Mouse (Mus musculus) heart, embryonic 12.5 days (tissue): Measurements from ENCODE around the gene Camk2n1. TPM values are rescaled to one million over a fixed set of nuclear protein-coding genes. Genes with fewer than 3 reads are reported as not detected.
"Not testable (repeated sequence)": the region's sequence is repeated elsewhere in the genome, so short reads cannot be mapped to it uniquely, and the experiment has no call there.

Experiments used
- ATAC-seq: fragments of 200-750 bp; cut with Nextera tagmentation; 2 replicates; pipeline ENCODE4 v1.8.0; 2017; ENCODE audit warnings: moderate TSS enrichment, moderate library complexity; ENCODE audit not compliant: insufficient number of reproducible peaks, low FRiP score
- H3K27ac ChIP-seq: fragments of 300-500 bp; sonication (generic); 2 replicates; pipeline ENCODE4 v1.5.1; 2016; ENCODE audit warnings: mild to moderate bottlenecking, moderate library complexity; ENCODE audit not compliant: poor library complexity, severe bottlenecking
- H3K27me3 ChIP-seq: fragments of 300-500 bp; sonication (generic); replicated peaks from 2 replicates; pipeline ENCODE4 v1.6.1; 2016; ENCODE audit warnings: mild to moderate bottlenecking, moderate library complexity
- H3K36me3 ChIP-seq: fragments of 300-500 bp; sonication (generic); 2 replicates; pipeline ENCODE4 v1.6.1; 2016; ENCODE audit warnings: mild to moderate bottlenecking, moderate library complexity
- H3K4me1 ChIP-seq: fragments of 300-500 bp; sonication (generic); replicated peaks from 2 replicates; pipeline ENCODE4 v1.6.1; 2016; ENCODE audit warnings: mild to moderate bottlenecking
- H3K4me2 ChIP-seq: fragments of 300-500 bp; sonication (generic); 2 replicates; pipeline ENCODE4 v1.6.1; 2016; ENCODE audit warnings: mild to moderate bottlenecking, moderate library complexity
- H3K4me3 ChIP-seq: fragments of 300-500 bp; sonication (generic); 2 replicates; pipeline ENCODE4 v1.5.1; 2016; ENCODE audit warnings: mild to moderate bottlenecking
- H3K9ac ChIP-seq: fragments of 300-500 bp; sonication (generic); 2 replicates; pipeline ENCODE4 v1.6.1; 2016; ENCODE audit warnings: mild to moderate bottlenecking, moderate library complexity
- H3K9me3 ChIP-seq: fragments of 300-500 bp; sonication (generic); replicated peaks from 2 replicates; pipeline ENCODE4 v1.6.1; 2016; ENCODE audit warnings: mild to moderate bottlenecking, moderate library complexity
- WGBS: fragments of 180-500 bp; shearing (Covaris S2); methylation state at CpG from one replicate; pipeline ENCODE4 v1.1.7; 2016; 5-methylcytosine and 5-hydroxymethylcytosine counted together
- polyA plus RNA-seq: library from polyadenylated mRNA; unstranded; fragments of >200 nt; fragmentation: Nextera tagmentation; extraction: Ambion mirVana; gene quantifications from 2 replicates; pipeline ENCODE4 v1.2.1, GENCODE M21; 2016

Gene Camk2n1
- polyA plus RNA-seq, 1 experiment from 2014 or later, result 1.4 TPM

DNA sequence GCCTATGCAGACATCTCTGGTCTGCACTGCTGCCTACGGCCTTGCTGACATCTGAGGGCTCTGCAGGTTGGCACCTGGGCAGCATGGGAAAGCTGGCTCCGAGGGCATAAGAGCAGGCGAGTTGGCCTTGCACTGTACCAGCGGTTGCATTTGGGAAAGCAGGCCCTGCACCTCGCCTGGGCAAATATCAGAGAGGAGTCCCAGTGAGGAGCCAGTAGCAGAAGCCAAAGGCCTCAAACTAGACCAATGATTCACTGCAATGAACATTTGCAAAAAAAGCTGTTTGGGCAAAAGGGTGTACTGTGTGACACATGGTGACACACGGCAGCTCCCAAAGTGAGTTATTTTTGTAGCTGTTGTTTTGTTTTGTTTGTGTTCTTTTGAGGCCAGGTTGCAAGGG is 29.1 kb upstream of the Camk2n1 start:
- 73% methylated on average over 6 of the region's 6 CpGs for WGBS
- ATAC-seq, result no peak
- Histone ChIP-seq H3K4me1 (no peaks in the 10 kb centered on the region), H3K4me3 (no peak overlapping the region), H3K36me3 (no peaks in the 10 kb centered on the region), H3K27me3 (peaks cover 37% of the 10 kb centered on the region), H3K9ac (no peak overlapping the region), H3K4me2 (no peak overlapping the region), H3K9me3 (0 out of 2 replicates have a peak, but pooled peaks cover 10% of the 10 kb centered on the region), H3K27ac (no peak overlapping the region)

DNA sequence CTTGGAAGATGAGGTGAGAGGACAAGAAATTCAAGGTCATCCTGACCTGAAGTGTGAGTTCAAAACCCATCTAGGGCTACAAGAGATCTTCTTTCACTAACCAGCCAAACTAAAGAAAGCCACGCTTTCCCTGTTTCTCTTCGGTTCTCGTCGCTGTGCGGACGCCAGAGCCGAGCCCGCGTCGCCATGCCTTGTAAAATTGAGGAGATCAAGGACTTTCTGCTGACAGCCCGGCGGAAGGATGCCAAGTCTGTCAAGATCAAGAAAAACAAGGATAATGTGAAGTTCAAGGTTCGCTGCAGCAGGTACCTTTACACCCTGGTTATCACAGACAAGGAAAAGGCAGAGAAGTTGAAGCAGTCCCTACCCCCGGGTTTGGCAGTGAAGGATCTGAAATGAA is 28.5 kb upstream of the Camk2n1 start:
- H3K27ac ChIP-seq, H3K4me3 ChIP-seq, H3K9me3 ChIP-seq, H3K4me1 ChIP-seq, H3K36me3 ChIP-seq, H3K4me2 ChIP-seq, H3K9ac ChIP-seq, ATAC-seq: not testable (repeated sequence)
- 85% methylated on average over 14 of the region's 14 CpGs for WGBS
- H3K27me3 ChIP-seq, result peaks cover 31% of the 10 kb centered on the region

DNA sequence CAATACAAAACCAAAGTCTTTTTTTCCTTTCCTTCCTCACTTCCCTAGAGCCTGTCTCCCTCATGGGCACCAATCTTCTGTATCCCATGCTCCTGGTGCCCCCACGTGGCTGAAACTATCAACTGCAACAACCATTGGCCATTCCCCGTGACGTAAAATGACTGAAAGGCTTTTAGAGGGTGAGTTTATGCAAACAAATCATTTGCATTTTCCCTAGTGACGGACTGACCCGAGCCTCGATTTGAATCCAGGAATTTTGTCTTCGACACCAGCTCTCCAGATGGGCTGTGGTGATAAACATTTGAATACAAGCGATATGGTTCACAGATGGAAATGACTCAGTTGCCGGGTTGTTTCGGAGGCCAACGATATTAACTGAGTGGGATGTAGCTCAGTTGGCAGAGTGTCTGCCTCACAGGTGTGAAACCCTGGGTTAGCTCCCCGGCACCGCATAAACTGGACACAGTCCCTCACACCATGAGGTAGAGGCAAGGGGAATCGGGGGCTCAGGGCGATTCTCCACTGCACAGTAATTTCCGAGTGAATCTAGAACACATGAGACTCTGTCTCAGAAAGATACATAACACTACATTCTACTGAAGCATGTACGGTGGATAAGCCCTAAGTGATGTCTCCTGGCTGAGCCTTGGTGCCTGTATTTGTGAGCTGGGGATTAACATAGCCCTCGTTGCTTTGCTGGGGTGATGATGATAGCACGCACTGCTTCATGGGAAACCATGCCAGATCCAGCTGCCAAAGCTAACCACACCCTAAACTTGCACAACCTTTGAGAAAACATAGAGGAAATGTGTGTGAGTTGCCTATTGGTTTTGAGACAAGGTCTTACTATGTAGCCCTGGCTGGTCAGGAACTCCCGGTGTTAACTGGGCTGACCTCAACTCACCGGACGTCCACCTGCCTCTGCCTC is 27.1 kb upstream of the Camk2n1 start:
- 37% methylated on average over 22 of the region's 22 CpGs for WGBS
- Histone ChIP-seq H3K4me2 (0 out of 2 replicates have a peak overlapping the region, but pooled peaks have one; percentile 20), H3K9ac (no peak overlapping the region), H3K27me3 (peaks cover 20% of the 10 kb centered on the region), H3K4me1 (no peaks in the 10 kb centered on the region), H3K4me3 (no peak overlapping the region), H3K36me3 (no peaks in the 10 kb centered on the region), H3K27ac (no peak overlapping the region), H3K9me3 (0 out of 2 replicates have a peak, but pooled peaks cover 10% of the 10 kb centered on the region)
- no peak for ATAC-seq

GRCm38 (mm10) chr4:138429778-138430177 is 24.3 kb upstream of the Camk2n1 start:
- H3K27ac ChIP-seq, result no peak overlapping the region
- H3K9me3 ChIP-seq, result no peaks in the 10 kb centered on the region
- WGBS, result 40% methylated on average over 3 of the region's 3 CpGs
- H3K4me2 ChIP-seq, result no peak overlapping the region
- no peaks in the 10 kb centered on the region for H3K4me1 ChIP-seq
- no peak for ATAC-seq
- no peak overlapping the region for H3K4me3 ChIP-seq
- no peaks in the 10 kb centered on the region for H3K36me3 ChIP-seq
- H3K27me3 ChIP-seq, result peaks cover 21% of the 10 kb centered on the region
- no peak overlapping the region for H3K9ac ChIP-seq

- Histone ChIP-seq H3K9me3 (no peaks in the 10 kb centered on the region), H3K36me3 (peaks cover 6% of the 10 kb centered on the region), H3K9ac (no peak overlapping the region), H3K4me2 (no peak overlapping the region), H3K4me3 (no peak overlapping the region), H3K27ac (no peak overlapping the region), H3K27me3 (peaks cover 21% of the 10 kb centered on the region), H3K4me1 (peaks cover 11% of the 10 kb centered on the region)
- WGBS, result 44% methylated on average over 8 of the region's 8 CpGs
- ATAC-seq, result no peak
Observed at GRCm38 (mm10) chr4:138431340-138431739, 22.8 kb upstream of the Camk2n1 start.

- H3K27me3 ChIP-seq, result peaks cover 5% of the 10 kb centered on the region; the same call in 1 of the 2 replicates
- H3K9me3 ChIP-seq, result no peaks in the 10 kb centered on the region
- H3K9ac ChIP-seq, result peak within 1 kb of the TSS; percentile 85
- 0 out of 2 replicates have a peak within 1 kb of the TSS, but pooled peaks have one; percentile 15 for H3K27ac ChIP-seq
- ATAC-seq, result peak; percentile 94
- H3K4me1 ChIP-seq, result peaks cover 11% of the 10 kb centered on the region
- WGBS, result 1% methylated on average over 64 of the region's 64 CpGs
- H3K4me2 ChIP-seq, result peak within 1 kb of the TSS; percentile 87
- H3K36me3 ChIP-seq, result peaks cover 39% of the 10 kb centered on the region
- H3K4me3 ChIP-seq, result peak within 1 kb of the TSS; percentile 88
Observed at GRCm38 (mm10) chr4:138434347-138435316, 19.5 kb upstream of the Camk2n1 start, which contains the start of gene Mul1. TSS of gene Mul1 (plus strand) at chr4:138434671.

DNA sequence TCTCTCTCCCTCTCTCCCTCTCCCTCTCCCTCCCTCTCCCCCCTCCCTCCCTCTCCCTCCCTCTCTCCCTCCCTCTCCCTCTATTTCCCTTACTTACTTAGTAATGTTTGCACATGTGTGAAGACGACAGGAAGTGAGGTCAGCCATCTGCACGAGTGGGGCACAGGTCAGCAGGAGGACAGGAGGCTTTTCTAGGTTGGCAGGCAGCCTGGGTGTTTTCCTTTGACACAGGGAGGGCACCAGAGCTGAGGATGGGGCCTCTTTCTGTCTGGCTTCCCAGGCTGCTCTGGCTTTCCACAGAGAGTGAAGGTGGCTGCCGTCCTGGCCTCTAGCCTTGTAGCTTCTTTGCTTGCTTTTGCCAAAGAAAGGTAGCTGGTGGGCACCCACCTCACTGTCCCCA is 14.1 kb upstream of the Camk2n1 start:
- Histone ChIP-seq H3K9me3 (no peaks in the 10 kb centered on the region), H3K9ac (no peak overlapping the region), H3K4me3 (no peak overlapping the region), H3K4me2 (no peak overlapping the region), H3K36me3 (peaks cover 68% of the 10 kb centered on the region), H3K4me1 (peaks cover 11% of the 10 kb centered on the region), H3K27me3 (no peaks in the 10 kb centered on the region; the same call in 1 of the 2 replicates), H3K27ac (no peak overlapping the region)
- ATAC-seq, result no peak
- 65% methylated on average over 3 of the region's 3 CpGs for WGBS

DNA sequence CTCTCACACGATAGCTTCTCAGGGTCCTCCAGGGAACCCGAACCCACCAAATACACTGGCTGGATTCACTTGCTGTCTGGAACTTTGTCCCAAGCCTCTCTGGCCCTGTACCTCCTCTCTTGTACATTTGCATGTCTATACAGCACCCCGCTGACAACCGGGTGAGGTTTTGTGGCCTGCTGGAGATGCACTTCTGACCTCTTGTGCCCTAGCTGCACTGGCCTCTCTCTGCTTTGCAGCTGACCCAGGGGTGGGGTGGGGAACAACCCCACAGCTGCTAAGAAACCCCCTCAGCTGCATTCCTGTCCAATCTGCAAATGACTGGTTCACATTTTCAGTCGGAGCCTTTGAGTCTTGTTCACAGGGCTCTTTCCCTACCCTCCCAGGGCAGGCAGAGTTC is 9.2 kb upstream of the Camk2n1 start:
- no peak for ATAC-seq
- no peak overlapping the region for H3K4me2 ChIP-seq
- no peak overlapping the region for H3K4me3 ChIP-seq
- WGBS, result 27% methylated on average over 5 of the region's 5 CpGs
- peaks cover 44% of the 10 kb centered on the region for H3K27me3 ChIP-seq
- H3K27ac ChIP-seq, result no peak overlapping the region
- no peak overlapping the region for H3K9ac ChIP-seq
- peaks cover 26% of the 10 kb centered on the region for H3K36me3 ChIP-seq
- no peaks in the 10 kb centered on the region for H3K9me3 ChIP-seq
- H3K4me1 ChIP-seq, result no peaks in the 10 kb centered on the region

- Histone ChIP-seq H3K4me3 (no peak overlapping the region), H3K4me1 (no peaks in the 10 kb centered on the region), H3K9ac (no peak overlapping the region), H3K9me3 (no peaks in the 10 kb centered on the region), H3K27me3 (peaks cover 62% of the 10 kb centered on the region), H3K36me3 (0 out of 2 replicates have a peak, but pooled peaks cover 5% of the 10 kb centered on the region), H3K27ac (no peak overlapping the region), H3K4me2 (no peak overlapping the region)
- no peak for ATAC-seq
- 22% methylated on average over 13 of the region's 13 CpGs for WGBS
Observed at GRCm38 (mm10) chr4:138446981-138447380, 7.1 kb upstream of the Camk2n1 start.

DNA sequence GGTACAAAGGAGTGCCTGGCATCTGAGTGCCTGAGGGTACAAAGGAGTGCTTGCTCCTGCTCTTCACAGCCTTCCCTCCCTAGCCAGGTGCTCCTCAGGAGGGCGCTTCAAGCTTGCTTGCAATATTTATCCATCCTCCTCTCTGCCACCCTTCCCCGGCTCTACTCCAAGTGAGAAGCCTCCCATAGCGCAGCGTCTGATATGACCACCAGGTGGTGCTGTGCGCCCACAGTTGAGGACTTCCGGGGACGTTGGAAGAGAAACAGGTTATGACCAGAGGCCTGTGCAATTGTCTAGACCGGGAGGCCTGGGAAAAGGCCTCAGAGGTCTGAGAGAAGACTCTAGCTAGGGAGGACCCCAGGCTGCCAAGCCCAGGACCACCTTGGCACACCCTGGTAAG is 6.7 kb upstream of the Camk2n1 start:
- H3K9ac ChIP-seq, result no peak overlapping the region
- ATAC-seq, result peak; percentile 67; the same call in 1 of the 2 replicates
- H3K27me3 ChIP-seq, result peaks cover 66% of the 10 kb centered on the region
- no peak overlapping the region for H3K4me3 ChIP-seq
- no peak overlapping the region for H3K4me2 ChIP-seq
- no peaks in the 10 kb centered on the region for H3K4me1 ChIP-seq
- no peak overlapping the region for H3K27ac ChIP-seq
- 0 out of 2 replicates have a peak, but pooled peaks cover 2% of the 10 kb centered on the region for H3K36me3 ChIP-seq
- WGBS, result under 1% methylated on average over 8 of the region's 8 CpGs
- no peaks in the 10 kb centered on the region for H3K9me3 ChIP-seq
